Mouse (Mus musculus): ENCODE measurements at regions not wholly inside any gene's neighbourhood (a gene's known extent, or its start where the extent isn't known, plus 50 kb on each side); places are given as distances from the start of the nearest gene placed in this dataset.

GRCm38 (mm10) chr10:6027551-6027950 lies 105.4 kb upstream of the Rgs17 start:
- no peaks in the 10 kb centered on the region for H3K36me3 ChIP-seq (ENCODE audit: control insufficient read depth, insufficient read depth, low read length, poor library complexity, severe bottlenecking)
- H3K9me3 ChIP-seq (ENCODE audit: control insufficient read depth, insufficient read depth, low read depth, low read length) = no peaks in the 10 kb centered on the region
- H3K9ac ChIP-seq (ENCODE audit: insufficient read depth, low read depth, low read length, poor library complexity, severe bottlenecking) = no peak overlapping the region
- no peak overlapping the region for H3K27ac ChIP-seq (ENCODE audit: insufficient read depth, low read depth, low read length, poor library complexity, severe bottlenecking)
- in situ Hi-C loops (cut with MboI; ENCODE audit: low sequenced_read_pairs in 2 of 2, unreplicated experiment in 2 of 2) = loop anchor here in 1 of 2 experiments (25.0 kb wide), 1 partner anchor 685 kb away; no protein-coding TSS in a partner anchor
- no peak overlapping the region for H3K4me3 ChIP-seq (ENCODE audit: insufficient read depth in 1 of 2, low read depth in 1 of 2, low read length in 2 of 2, poor library complexity in 1 of 2, severe bottlenecking in 1 of 2)
- DNase-seq (ENCODE audit: low read depth, low spot score) = no peak
- H3K4me1 ChIP-seq (ENCODE audit: control insufficient read depth in 2 of 2, insufficient read depth in 2 of 2, low read length in 2 of 2, poor library complexity in 1 of 2) = no peaks in the 10 kb centered on the region
- TF ChIP-seq CHD2 (IDR thresholded peaks at IDR 0.05; ENCODE audit: low read depth, low read length) (no peak), ZC3H11A (IDR thresholded peaks at IDR 0.05; ENCODE audit: borderline replicate concordance, low read depth, low read length) (no peak), ZNF384 (IDR thresholded peaks at IDR 0.05; ENCODE audit: low read depth, low read length) (no peak), MAFK (IDR thresholded peaks at IDR 0.05; ENCODE audit: insufficient read depth, low read depth, low read length) (no peak)

GRCm38 (mm10) chr10:6026317-6026716 lies 104.1 kb upstream of the Rgs17 start:
- no peak for DNase-seq (ENCODE audit: low read depth, low spot score)
- H3K9ac ChIP-seq (ENCODE audit: insufficient read depth, low read depth, low read length, poor library complexity, severe bottlenecking) = no peak overlapping the region
- in situ Hi-C loops (cut with MboI; ENCODE audit: low sequenced_read_pairs in 2 of 2, unreplicated experiment in 2 of 2) = loop anchor here in 1 of 2 experiments (25.0 kb wide), 1 partner anchor 686 kb away; no protein-coding TSS in a partner anchor
- no peak overlapping the region for H3K27ac ChIP-seq (ENCODE audit: insufficient read depth, low read depth, low read length, poor library complexity, severe bottlenecking)
- TF ChIP-seq CHD2 (IDR thresholded peaks at IDR 0.05; ENCODE audit: low read depth, low read length) (no peak), HCFC1 (IDR thresholded peaks at IDR 0.05; ENCODE audit: borderline replicate concordance, insufficient read depth, low read length) (no peak), ZNF384 (IDR thresholded peaks at IDR 0.05; ENCODE audit: low read depth, low read length) (no peak), ZC3H11A (IDR thresholded peaks at IDR 0.05; ENCODE audit: borderline replicate concordance, low read depth, low read length) (no peak), MAFK (IDR thresholded peaks at IDR 0.05; ENCODE audit: insufficient read depth, low read depth, low read length) (no peak)
- H3K4me3 ChIP-seq (ENCODE audit: insufficient read depth in 1 of 2, low read depth in 1 of 2, low read length in 2 of 2, poor library complexity in 1 of 2, severe bottlenecking in 1 of 2) = no peak overlapping the region
- no peaks in the 10 kb centered on the region for H3K36me3 ChIP-seq (ENCODE audit: control insufficient read depth, insufficient read depth, low read length, poor library complexity, severe bottlenecking)
- H3K4me1 ChIP-seq (ENCODE audit: control insufficient read depth in 2 of 2, insufficient read depth in 2 of 2, low read length in 2 of 2, poor library complexity in 1 of 2) = no peaks in the 10 kb centered on the region
- H3K9me3 ChIP-seq (ENCODE audit: control insufficient read depth, insufficient read depth, low read depth, low read length) = no peaks in the 10 kb centered on the region

GRCm38 (mm10) chr10:6022609-6023283 lies 100.5 kb upstream of the Rgs17 start:
- Histone ChIP-seq H3K4me1 (ENCODE audit: control insufficient read depth in 2 of 2, insufficient read depth in 2 of 2, low read length in 2 of 2, poor library complexity in 1 of 2) (peaks cover 0 to 2% of the 10 kb centered on the region in 2 experiments; a peak in 1 of 4 replicates), H3K9ac (ENCODE audit: insufficient read depth, low read depth, low read length, poor library complexity, severe bottlenecking) (no peak overlapping the region), H3K4me3 (ENCODE audit: insufficient read depth in 1 of 2, low read depth in 1 of 2, low read length in 2 of 2, poor library complexity in 1 of 2, severe bottlenecking in 1 of 2) (no peak overlapping the region), H3K9me3 (ENCODE audit: control insufficient read depth, insufficient read depth, low read depth, low read length) (no peaks in the 10 kb centered on the region), H3K27ac (ENCODE audit: insufficient read depth, low read depth, low read length, poor library complexity, severe bottlenecking) (no peak overlapping the region), H3K36me3 (ENCODE audit: control insufficient read depth, insufficient read depth, low read length, poor library complexity, severe bottlenecking) (no peaks in the 10 kb centered on the region)
- in situ Hi-C loops (cut with MboI; ENCODE audit: low sequenced_read_pairs in 2 of 2, unreplicated experiment in 2 of 2) = no loop called here
- TF ChIP-seq CHD2 (IDR thresholded peaks at IDR 0.05; ENCODE audit: low read depth, low read length) = no peak
- no peak for DNase-seq (ENCODE audit: low read depth, low spot score)

DNA sequence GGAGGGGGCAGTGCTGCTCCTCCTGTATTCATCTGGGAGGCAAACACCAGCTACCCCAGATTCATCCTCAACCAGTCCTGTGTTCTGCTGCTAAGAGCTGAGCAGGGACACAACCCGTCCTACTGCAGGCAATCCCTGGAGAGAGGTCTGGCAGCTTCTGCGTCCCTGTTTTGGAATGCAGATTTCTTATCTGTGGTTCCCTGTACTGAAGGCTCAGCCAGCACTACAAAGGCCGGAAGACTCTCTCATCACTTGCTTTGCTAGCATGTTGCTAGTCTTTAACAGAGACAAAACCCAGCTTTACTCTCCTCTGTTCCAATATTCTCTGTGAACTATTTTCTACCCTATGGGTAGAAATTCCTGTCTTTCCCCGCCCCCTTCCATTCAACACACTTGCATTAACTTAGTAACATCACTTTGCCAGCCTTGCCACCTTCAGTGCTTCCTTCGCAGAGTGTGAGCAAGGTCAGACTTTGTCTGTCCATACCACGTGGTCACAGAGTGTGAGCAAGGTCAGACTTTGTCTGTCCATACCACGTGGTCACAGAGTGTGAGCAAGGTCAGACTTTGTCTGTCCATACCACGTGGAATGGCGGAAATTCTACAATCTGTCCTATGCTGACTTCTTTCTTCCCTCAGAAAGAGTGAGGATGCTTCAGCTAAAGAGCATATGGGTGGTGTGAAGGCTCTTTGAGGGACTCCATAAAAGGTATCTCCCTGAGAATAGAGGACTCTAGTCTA lies 98.9 kb upstream of the Rgs17 start:
- Histone ChIP-seq H3K9me3 (ENCODE audit: control insufficient read depth, insufficient read depth, low read depth, low read length) (no peaks in the 10 kb centered on the region), H3K36me3 (ENCODE audit: control insufficient read depth, insufficient read depth, low read length, poor library complexity, severe bottlenecking) (no peaks in the 10 kb centered on the region), H3K4me3 (ENCODE audit: insufficient read depth in 1 of 2, low read depth in 1 of 2, low read length in 2 of 2, poor library complexity in 1 of 2, severe bottlenecking in 1 of 2) (no peak overlapping the region), H3K9ac (ENCODE audit: insufficient read depth, low read depth, low read length, poor library complexity, severe bottlenecking) (no peak overlapping the region), H3K4me1 (ENCODE audit: control insufficient read depth in 2 of 2, insufficient read depth in 2 of 2, low read length in 2 of 2, poor library complexity in 1 of 2) (peaks cover 0 to 2% of the 10 kb centered on the region in 2 experiments; a peak in 1 of 4 replicates), H3K27ac (ENCODE audit: insufficient read depth, low read depth, low read length, poor library complexity, severe bottlenecking) (no peak overlapping the region)
- TF ChIP-seq HCFC1 (IDR thresholded peaks at IDR 0.05; ENCODE audit: borderline replicate concordance, insufficient read depth, low read length) (no peak), MAFK (IDR thresholded peaks at IDR 0.05; ENCODE audit: insufficient read depth, low read depth, low read length) (no peak), CHD2 (IDR thresholded peaks at IDR 0.05; ENCODE audit: low read depth, low read length) (no peak), ZNF384 (IDR thresholded peaks at IDR 0.05; ENCODE audit: low read depth, low read length) (no peak), ZC3H11A (IDR thresholded peaks at IDR 0.05; ENCODE audit: borderline replicate concordance, low read depth, low read length) (no peak)
- in situ Hi-C loops (cut with MboI; ENCODE audit: low sequenced_read_pairs in 2 of 2, unreplicated experiment in 2 of 2) = no loop called here
- DNase-seq (ENCODE audit: low read depth, low spot score) = no peak

Data from ES-E14 (cell line).